Mouse (Mus musculus) intestine, postnatal 0 days (tissue): ENCODE results near the gene Onecut1. TPM values are rescaled to one million over a fixed set of nuclear protein-coding genes. Genes with fewer than 3 reads are reported as not detected.

ENCODE experiments used
- ATAC-seq: fragments of 200-750 bp; cut with Nextera tagmentation; 2 replicates; pipeline ENCODE4 v1.8.0; 2017; ENCODE audit warnings: mild to moderate bottlenecking, moderate TSS enrichment, moderate library complexity
- H3K27ac ChIP-seq: fragments of 300-500 bp; sonication (generic); 2 replicates; pipeline ENCODE4 v1.5.1; 2014; ENCODE audit warnings: mild to moderate bottlenecking, low read depth, low read length, moderate library complexity
- H3K27me3 ChIP-seq: fragments of 300-500 bp; sonication (generic); replicated peaks from 2 replicates; pipeline ENCODE4 v1.6.1; 2014; ENCODE audit warnings: low read length, mixed read lengths; ENCODE audit not compliant: control insufficient read depth, insufficient read depth
- H3K36me3 ChIP-seq: fragments of 300-500 bp; sonication (generic); 2 replicates; pipeline ENCODE4 v1.6.1; 2014; ENCODE audit warnings: mild to moderate bottlenecking, moderate library complexity; ENCODE audit not compliant: control insufficient read depth, insufficient read depth
- H3K4me1 ChIP-seq: fragments of 300-500 bp; sonication (generic); replicated peaks from 2 replicates; pipeline ENCODE4 v1.6.1; 2014; ENCODE audit warnings: antibody characterized with exemption, low read length, mixed read lengths; ENCODE audit not compliant: control insufficient read depth, insufficient read depth
- H3K4me2 ChIP-seq: fragments of 300-500 bp; sonication (generic); replicated peaks from 2 replicates; pipeline ENCODE4 v1.6.1; 2014; ENCODE audit warnings: low read depth, mild to moderate bottlenecking, moderate library complexity
- H3K4me3 ChIP-seq: fragments of 300-500 bp; sonication (generic); 2 replicates; pipeline ENCODE4 v1.5.1; 2014; ENCODE audit warnings: low read depth, low read length
- H3K9ac ChIP-seq: fragments of 300-500 bp; sonication (generic); 2 replicates; pipeline ENCODE4 v1.6.1; 2014; ENCODE audit warnings: mild to moderate bottlenecking, low read depth, low read length
- H3K9me3 ChIP-seq: fragments of 300-500 bp; sonication (generic); 2 replicates; pipeline ENCODE4 v1.6.1; 2016; ENCODE audit warnings: mixed run types; ENCODE audit not compliant: control insufficient read depth
- CTCF ChIP-seq: sonication (generic); IDR thresholded peaks from 2 replicates; pipeline ENCODE4 v1.5.1; 2016; ENCODE audit warnings: low read depth, mild to moderate bottlenecking, control low read depth, antibody characterized with exemption, moderate library complexity
- WGBS: fragments of 180-500 bp; shearing (Covaris S2); extraction: QIAGEN DNeasy Blood & Tissue Kit; methylation state at CpG from one replicate; pipeline ENCODE4 v1.1.7; 2014; 5-methylcytosine and 5-hydroxymethylcytosine counted together
- polyA plus RNA-seq: library from polyadenylated mRNA; unstranded; fragments of >200 nt; fragmentation: Nextera tagmentation; extraction: Ambion mirVana; gene quantifications from 2 replicates; pipeline ENCODE4 v1.2.1, GENCODE M21; 2015

Onecut1 gene
- polyA plus RNA-seq, 1 experiment from 2014 or later = 0.07 TPM

- no peak for ATAC-seq
- Histone ChIP-seq H3K4me3 (no peak overlapping the region), H3K9ac (no peak overlapping the region), H3K27ac (no peak overlapping the region), H3K4me1 (no peaks in the 10 kb centered on the region), H3K4me2 (no peak overlapping the region), H3K27me3 (no peaks in the 10 kb centered on the region), H3K9me3 (0 out of 2 replicates have a peak, but pooled peaks cover 2% of the 10 kb centered on the region), H3K36me3 (no peaks in the 10 kb centered on the region)
- 79% methylated on average over 3 of the region's 3 CpGs for WGBS
- no peak for TF ChIP-seq CTCF
Observed at GRCm38 (mm10) chr9:74915611-74916010, 53.9 kb downstream of the Onecut1 start.

- ATAC-seq = no peak
- no peak overlapping the region for H3K4me3 ChIP-seq
- H3K4me1 ChIP-seq = no peaks in the 10 kb centered on the region
- no peak overlapping the region for H3K27ac ChIP-seq
- no peak overlapping the region for H3K9ac ChIP-seq
- no peak for TF ChIP-seq CTCF
- H3K36me3 ChIP-seq = no peaks in the 10 kb centered on the region
- 0 out of 2 replicates have a peak, but pooled peaks cover 2% of the 10 kb centered on the region for H3K9me3 ChIP-seq
- no peaks in the 10 kb centered on the region for H3K27me3 ChIP-seq
- H3K4me2 ChIP-seq = no peak overlapping the region
- WGBS = 88% methylated on average over 12 of the region's 12 CpGs
Observed at GRCm38 (mm10) chr9:74920450-74920849, 58.7 kb downstream of the Onecut1 start.

GRCm38 (mm10) chr9:74921422-74921821, 59.7 kb downstream of the Onecut1 start:
- Histone ChIP-seq H3K4me3 (no peak overlapping the region), H3K9me3 (0 out of 2 replicates have a peak, but pooled peaks cover 2% of the 10 kb centered on the region), H3K9ac (no peak overlapping the region), H3K4me2 (no peak overlapping the region), H3K27ac (no peak overlapping the region), H3K36me3 (no peaks in the 10 kb centered on the region), H3K4me1 (no peaks in the 10 kb centered on the region), H3K27me3 (no peaks in the 10 kb centered on the region)
- ATAC-seq = no peak
- TF ChIP-seq CTCF = no peak
- 25% methylated on average over 1 of the region's 1 CpGs for WGBS

- Histone ChIP-seq H3K9ac (no peak overlapping the region), H3K9me3 (no peaks in the 10 kb centered on the region), H3K36me3 (no peaks in the 10 kb centered on the region), H3K27ac (no peak overlapping the region), H3K27me3 (no peaks in the 10 kb centered on the region), H3K4me3 (no peak overlapping the region), H3K4me1 (no peaks in the 10 kb centered on the region), H3K4me2 (no peak overlapping the region)
- 55% methylated on average over 3 of the region's 3 CpGs for WGBS
- no peak for ATAC-seq
- TF ChIP-seq CTCF = no peak
Observed at GRCm38 (mm10) chr9:74922884-74923283, 61.2 kb downstream of the Onecut1 start.

- H3K9ac ChIP-seq = no peak overlapping the region
- no peak overlapping the region for H3K27ac ChIP-seq
- 74% methylated on average over 6 of the region's 6 CpGs for WGBS
- H3K4me3 ChIP-seq = no peak overlapping the region
- no peak for ATAC-seq
- no peaks in the 10 kb centered on the region for H3K27me3 ChIP-seq
- no peaks in the 10 kb centered on the region for H3K36me3 ChIP-seq
- TF ChIP-seq CTCF = no peak
- no peaks in the 10 kb centered on the region for H3K4me1 ChIP-seq
- H3K9me3 ChIP-seq = no peaks in the 10 kb centered on the region
- no peak overlapping the region for H3K4me2 ChIP-seq
Observed at GRCm38 (mm10) chr9:74923291-74923977, 61.7 kb downstream of the Onecut1 start.

DNA sequence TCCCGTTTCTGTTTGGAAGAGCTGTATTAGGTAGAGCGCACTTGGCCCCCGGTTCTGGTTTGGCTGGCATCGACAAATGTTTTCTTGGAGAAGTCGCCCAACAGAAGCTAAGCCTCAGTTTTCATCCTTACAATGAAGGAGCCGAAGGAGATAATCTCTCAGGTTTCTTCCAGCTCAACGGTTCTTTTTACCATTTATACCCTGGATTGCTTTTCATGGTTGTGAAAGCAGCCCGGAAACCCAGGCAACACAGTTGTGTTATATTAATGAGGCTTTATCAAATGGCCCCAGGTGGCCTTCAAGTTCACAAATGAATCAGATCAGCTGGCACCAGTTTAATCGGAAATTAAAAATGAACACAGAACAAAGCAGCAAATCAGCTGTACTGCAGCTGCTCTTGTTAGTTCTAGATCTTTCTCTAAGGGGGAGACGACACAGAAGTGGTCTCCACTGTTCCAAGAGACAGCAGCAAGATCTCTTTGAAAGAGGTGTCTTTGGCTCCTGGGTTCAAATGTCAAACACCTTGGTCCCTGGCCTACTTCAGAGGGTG, 63.6 kb downstream of the Onecut1 start:
- Histone ChIP-seq H3K27ac (no peak overlapping the region), H3K4me1 (no peaks in the 10 kb centered on the region), H3K4me2 (no peak overlapping the region), H3K36me3 (no peaks in the 10 kb centered on the region), H3K9me3 (no peaks in the 10 kb centered on the region), H3K4me3 (no peak overlapping the region), H3K9ac (no peak overlapping the region), H3K27me3 (no peaks in the 10 kb centered on the region)
- no peak for ATAC-seq
- TF ChIP-seq CTCF = no peak
- 87% methylated on average over 10 of the region's 10 CpGs for WGBS
